Mouse (Mus musculus): ENCODE results near the gene Lrp10. TPM values are rescaled to one million over a fixed set of nuclear protein-coding genes. Genes with fewer than 3 reads are reported as not detected.

Lrp10 gene
- polyA plus RNA-seq, 1 experiment: 22.9 TPM

GRCm38 (mm10) chr14:54499330-54499729, 35.4 kb downstream of the Lrp10 start:
- no peaks in the 10 kb centered on the region; the same call in 1 of the 2 replicates for H3K9me3 ChIP-seq (replicated peaks; ENCODE audit: control insufficient read depth, insufficient read depth, low read length, poor library complexity, severe bottlenecking)
- H3K4me1 ChIP-seq (ENCODE audit: control insufficient read depth, insufficient read depth, low read length): no peaks in the 10 kb centered on the region
- no peaks in the 10 kb centered on the region for H3K36me3 ChIP-seq (ENCODE audit: control insufficient read depth, insufficient read depth, low read length, poor library complexity, severe bottlenecking)
- no peak for TF ChIP-seq EP300 (IDR thresholded peaks at IDR 0.05; ENCODE audit: insufficient read depth, low read depth, low read length)
- no peak for TF ChIP-seq CTCF (IDR thresholded peaks at IDR 0.05; ENCODE audit: low read depth, low read length)
- TF ChIP-seq POLR2A (IDR thresholded peaks at IDR 0.05; ENCODE audit: insufficient read depth, low read length): no peak
- no peaks in the 10 kb centered on the region; the same call in 1 of the 2 replicates for H3K27me3 ChIP-seq (ENCODE audit: control insufficient read depth, insufficient read depth, low read length, poor library complexity, severe bottlenecking)
- H3K27ac ChIP-seq (ENCODE audit: insufficient read depth, low read length): no peak overlapping the region
- no peak overlapping the region for H3K4me3 ChIP-seq (ENCODE audit: low read depth, low read length)
- H3K9ac ChIP-seq (ENCODE audit: low read depth, poor library complexity, severe bottlenecking): no peak overlapping the region

GRCm38 (mm10) chr14:54501365-54501764, 37.4 kb downstream of the Lrp10 start:
- no peaks in the 10 kb centered on the region; the same call in 1 of the 2 replicates for H3K27me3 ChIP-seq (ENCODE audit: control insufficient read depth, insufficient read depth, low read length, poor library complexity, severe bottlenecking)
- no peak overlapping the region for H3K4me3 ChIP-seq (ENCODE audit: low read depth, low read length)
- no peak overlapping the region for H3K27ac ChIP-seq (ENCODE audit: insufficient read depth, low read length)
- no peaks in the 10 kb centered on the region; the same call in 1 of the 2 replicates for H3K9me3 ChIP-seq (replicated peaks; ENCODE audit: control insufficient read depth, insufficient read depth, low read length, poor library complexity, severe bottlenecking)
- no peaks in the 10 kb centered on the region for H3K36me3 ChIP-seq (ENCODE audit: control insufficient read depth, insufficient read depth, low read length, poor library complexity, severe bottlenecking)
- H3K4me1 ChIP-seq (ENCODE audit: control insufficient read depth, insufficient read depth, low read length): no peaks in the 10 kb centered on the region
- no peak for TF ChIP-seq EP300 (IDR thresholded peaks at IDR 0.05; ENCODE audit: insufficient read depth, low read depth, low read length)
- TF ChIP-seq POLR2A (IDR thresholded peaks at IDR 0.05; ENCODE audit: insufficient read depth, low read length): no peak
- no peak for TF ChIP-seq CTCF (IDR thresholded peaks at IDR 0.05; ENCODE audit: low read depth, low read length)
- H3K9ac ChIP-seq (ENCODE audit: low read depth, poor library complexity, severe bottlenecking): no peak overlapping the region

GRCm38 (mm10) chr14:54503092-54503491, 39.2 kb downstream of the Lrp10 start:
- H3K27me3 ChIP-seq (ENCODE audit: control insufficient read depth, insufficient read depth, low read length, poor library complexity, severe bottlenecking): no peaks in the 10 kb centered on the region; the same call in 1 of the 2 replicates
- no peak overlapping the region for H3K9ac ChIP-seq (ENCODE audit: low read depth, poor library complexity, severe bottlenecking)
- no peak overlapping the region for H3K27ac ChIP-seq (ENCODE audit: insufficient read depth, low read length)
- TF ChIP-seq POLR2A (IDR thresholded peaks at IDR 0.05; ENCODE audit: insufficient read depth, low read length): no peak
- TF ChIP-seq EP300 (IDR thresholded peaks at IDR 0.05; ENCODE audit: insufficient read depth, low read depth, low read length): no peak
- TF ChIP-seq CTCF (IDR thresholded peaks at IDR 0.05; ENCODE audit: low read depth, low read length): no peak
- H3K4me1 ChIP-seq (ENCODE audit: control insufficient read depth, insufficient read depth, low read length): no peaks in the 10 kb centered on the region
- H3K36me3 ChIP-seq (ENCODE audit: control insufficient read depth, insufficient read depth, low read length, poor library complexity, severe bottlenecking): peaks cover 17% of the 10 kb centered on the region
- H3K9me3 ChIP-seq (replicated peaks; ENCODE audit: control insufficient read depth, insufficient read depth, low read length, poor library complexity, severe bottlenecking): no peaks in the 10 kb centered on the region; the same call in 1 of the 2 replicates
- H3K4me3 ChIP-seq (ENCODE audit: low read depth, low read length): no peak overlapping the region

GRCm38 (mm10) chr14:54509774-54510173, 45.8 kb downstream of the Lrp10 start:
- Histone ChIP-seq H3K4me1 (ENCODE audit: control insufficient read depth, insufficient read depth, low read length) (no peaks in the 10 kb centered on the region), H3K27me3 (ENCODE audit: control insufficient read depth, insufficient read depth, low read length, poor library complexity, severe bottlenecking) (no peaks in the 10 kb centered on the region), H3K4me3 (ENCODE audit: low read depth, low read length) (no peak overlapping the region), H3K27ac (ENCODE audit: insufficient read depth, low read length) (no peak overlapping the region), H3K9me3 (replicated peaks; ENCODE audit: control insufficient read depth, insufficient read depth, low read length, poor library complexity, severe bottlenecking) (peaks cover 47% of the 10 kb centered on the region), H3K36me3 (ENCODE audit: control insufficient read depth, insufficient read depth, low read length, poor library complexity, severe bottlenecking) (peaks cover 84% of the 10 kb centered on the region), H3K9ac (ENCODE audit: low read depth, poor library complexity, severe bottlenecking) (no peak overlapping the region)
- TF ChIP-seq CTCF (IDR thresholded peaks at IDR 0.05; ENCODE audit: low read depth, low read length): no peak
- no peak for TF ChIP-seq EP300 (IDR thresholded peaks at IDR 0.05; ENCODE audit: insufficient read depth, low read depth, low read length)
- TF ChIP-seq POLR2A (IDR thresholded peaks at IDR 0.05; ENCODE audit: insufficient read depth, low read length): no peak

GRCm38 (mm10) chr14:54516710-54517310, 52.9 kb downstream of the Lrp10 start:
- TF ChIP-seq POLR2A (IDR thresholded peaks at IDR 0.05; ENCODE audit: insufficient read depth, low read length) (no peak), CTCF (IDR thresholded peaks at IDR 0.05; ENCODE audit: low read depth, low read length) (no peak), EP300 (IDR thresholded peaks at IDR 0.05; ENCODE audit: insufficient read depth, low read depth, low read length) (no peak)
- Histone ChIP-seq H3K27me3 (ENCODE audit: control insufficient read depth, insufficient read depth, low read length, poor library complexity, severe bottlenecking) (no peaks in the 10 kb centered on the region), H3K36me3 (ENCODE audit: control insufficient read depth, insufficient read depth, low read length, poor library complexity, severe bottlenecking) (peaks cover 38% of the 10 kb centered on the region), H3K9ac (ENCODE audit: low read depth, poor library complexity, severe bottlenecking) (peak overlapping the region; percentile 88), H3K4me1 (ENCODE audit: control insufficient read depth, insufficient read depth, low read length) (no peaks in the 10 kb centered on the region), H3K9me3 (replicated peaks; ENCODE audit: control insufficient read depth, insufficient read depth, low read length, poor library complexity, severe bottlenecking) (peaks cover 20% of the 10 kb centered on the region), H3K4me3 (ENCODE audit: low read depth, low read length) (peak overlapping the region; percentile 77), H3K27ac (ENCODE audit: insufficient read depth, low read length) (no peak overlapping the region)

Other genes with a start within 250 kb of the Lrp10 start
- gene Dad1, start 210.0 kb upstream of the Lrp10 start, polyA plus RNA-seq (2011; ENCODE audit: insufficient read depth, insufficient read length, low read depth, missing spikeins): 119 and 129 TPM in 2 replicates
- gene Abhd4, start 209.9 kb upstream of the Lrp10 start, polyA plus RNA-seq (2011; ENCODE audit: insufficient read depth, insufficient read length, low read depth, missing spikeins): 102 and 109 TPM in 2 replicates
- gene Olfr49, start 179.2 kb upstream of the Lrp10 start, polyA plus RNA-seq (2011; ENCODE audit: insufficient read depth, insufficient read length, low read depth, missing spikeins): not detected in 2 replicates
- 86.1 and 96.4 TPM in 2 replicates for gene Oxa1l, start 103.3 kb upstream of the Lrp10 start, polyA plus RNA-seq (2011; ENCODE audit: insufficient read depth, insufficient read length, low read depth, missing spikeins)
- gene Slc7a7, start 46.4 kb upstream of the Lrp10 start, polyA plus RNA-seq (2011; ENCODE audit: insufficient read depth, insufficient read length, low read depth, missing spikeins): 46.6 and 47.7 TPM in 2 replicates
- 114 and 115 TPM in 2 replicates for gene Mrpl52, start 37.2 kb upstream of the Lrp10 start, polyA plus RNA-seq (2011; ENCODE audit: insufficient read depth, insufficient read length, low read depth, missing spikeins)
- 50.4 and 60.7 TPM in 2 replicates for gene Mmp14, start 32.5 kb upstream of the Lrp10 start, polyA plus RNA-seq (2011; ENCODE audit: insufficient read depth, insufficient read length, low read depth, missing spikeins)
- 2.6 and 4.0 TPM in 2 replicates for gene Rem2, start 12.0 kb downstream of the Lrp10 start, polyA plus RNA-seq (2011; ENCODE audit: insufficient read depth, insufficient read length, low read depth, missing spikeins)
- gene Prmt5, start 53.4 kb downstream of the Lrp10 start, polyA plus RNA-seq (2011; ENCODE audit: insufficient read depth, insufficient read length, low read depth, missing spikeins): 165 and 183 TPM in 2 replicates
- gene Haus4, start 90.5 kb downstream of the Lrp10 start, polyA plus RNA-seq (2011; ENCODE audit: insufficient read depth, insufficient read length, low read depth, missing spikeins): 68.6 and 72.3 TPM in 2 replicates
- gene Ajuba, start 113.4 kb downstream of the Lrp10 start, polyA plus RNA-seq (2011; ENCODE audit: insufficient read depth, insufficient read length, low read depth, missing spikeins): 112 TPM in 2 replicates
- gene 4931414P19Rik, start 141.9 kb downstream of the Lrp10 start, polyA plus RNA-seq (2011; ENCODE audit: insufficient read depth, insufficient read length, low read depth, missing spikeins): 8.4 and 9.2 TPM in 2 replicates
- gene Psmb5, start 153.9 kb downstream of the Lrp10 start, polyA plus RNA-seq (2011; ENCODE audit: insufficient read depth, insufficient read length, low read depth, missing spikeins): 206 and 225 TPM in 2 replicates
- gene Psmb11, start 157.3 kb downstream of the Lrp10 start, polyA plus RNA-seq (2011; ENCODE audit: insufficient read depth, insufficient read length, low read depth, missing spikeins): 0.21 and 0.64 TPM in 2 replicates
- not detected in 2 replicates for gene Gm17606, start 176.8 kb downstream of the Lrp10 start, polyA plus RNA-seq (2011; ENCODE audit: insufficient read depth, insufficient read length, low read depth, missing spikeins)
- 6.0 and 6.4 TPM in 2 replicates for gene Cdh24, start 177.2 kb downstream of the Lrp10 start, polyA plus RNA-seq (2011; ENCODE audit: insufficient read depth, insufficient read length, low read depth, missing spikeins)
- 25.9 and 26.4 TPM in 2 replicates for gene 1700123O20Rik, start 222.1 kb downstream of the Lrp10 start, polyA plus RNA-seq (2011; ENCODE audit: insufficient read depth, insufficient read length, low read depth, missing spikeins)
- gene Acin1, start 222.8 kb downstream of the Lrp10 start, polyA plus RNA-seq (2011; ENCODE audit: insufficient read depth, insufficient read length, low read depth, missing spikeins): 299 and 323 TPM in 2 replicates
- 0.42 TPM in 1 of 2 replicates, not detected in the other for gene Gm29776, start 234.7 kb downstream of the Lrp10 start, polyA plus RNA-seq (2011; ENCODE audit: insufficient read depth, insufficient read length, low read depth, missing spikeins)
- gene Cebpe, start 248.0 kb downstream of the Lrp10 start, polyA plus RNA-seq (2011; ENCODE audit: insufficient read depth, insufficient read length, low read depth, missing spikeins): not detected in 2 replicates